Mouse (Mus musculus): ENCODE data around the gene Zfp423. TPM values are rescaled to one million over a fixed set of nuclear protein-coding genes. Genes with fewer than 3 reads are reported as not detected.

Zfp423 gene
- polyA plus RNA-seq, 1 experiment from 2014 or later, result 25.2 TPM

GRCm38 (mm10) chr8:87655946-87656345 is 303.4 kb downstream of the Zfp423 start:
- Histone ChIP-seq H3K4me3 (peak overlapping the region; percentile 53; the same call in 1 of the 2 replicates), H3K9me3 (no peaks in the 10 kb centered on the region), H3K36me3 (replicated peaks) (0 out of 2 replicates have a peak, but pooled peaks cover 2% of the 10 kb centered on the region), H3K27me3 (ENCODE audit: poor library complexity, severe bottlenecking) (peaks cover 31% of the 10 kb centered on the region), H3K4me1 (peaks cover 36% of the 10 kb centered on the region), H3K27ac (no peak overlapping the region)
- WGBS, result 83% methylated on average over 9 of the region's 9 CpGs
- no peak for DNase-seq (ENCODE audit: extremely low spot score, low spot score)

GRCm38 (mm10) chr8:87647781-87648180 is 311.6 kb downstream of the Zfp423 start:
- Histone ChIP-seq H3K27me3 (ENCODE audit: poor library complexity, severe bottlenecking) (peaks cover 7% of the 10 kb centered on the region; the same call in 1 of the 2 replicates), H3K9me3 (no peaks in the 10 kb centered on the region), H3K36me3 (replicated peaks) (no peaks in the 10 kb centered on the region), H3K4me3 (no peak overlapping the region), H3K27ac (0 out of 2 replicates have a peak overlapping the region, but pooled peaks have one; percentile 11), H3K4me1 (peaks cover 24% of the 10 kb centered on the region; the same call in 1 of the 2 replicates)
- DNase-seq (ENCODE audit: extremely low spot score, low spot score), result no peak
- 75% methylated on average over 9 of the region's 9 CpGs for WGBS

GRCm38 (mm10) chr8:87645829-87646483 is 313.4 kb downstream of the Zfp423 start:
- no peak overlapping the region for H3K4me3 ChIP-seq
- WGBS, result 84% methylated on average over 5 of the region's 5 CpGs
- no peaks in the 10 kb centered on the region for H3K9me3 ChIP-seq
- H3K27me3 ChIP-seq (ENCODE audit: poor library complexity, severe bottlenecking), result peaks cover 7% of the 10 kb centered on the region; the same call in 1 of the 2 replicates
- peaks cover 32% of the 10 kb centered on the region; the same call in 1 of the 2 replicates for H3K4me1 ChIP-seq
- no peak for DNase-seq (ENCODE audit: extremely low spot score, low spot score)
- H3K27ac ChIP-seq, result 0 out of 2 replicates have a peak overlapping the region, but pooled peaks have one; percentile 31
- H3K36me3 ChIP-seq (replicated peaks), result no peaks in the 10 kb centered on the region

- no peak overlapping the region for H3K27ac ChIP-seq
- 55% methylated on average over 6 of the region's 6 CpGs for WGBS
These were observed 314.0 kb downstream of the Zfp423 start for GRCm38 (mm10) chr8:87645371-87645770.

GRCm38 (mm10) chr8:87640930-87641329 is 318.5 kb downstream of the Zfp423 start:
- Histone ChIP-seq H3K4me3 (no peak overlapping the region), H3K9me3 (no peaks in the 10 kb centered on the region), H3K27me3 (ENCODE audit: poor library complexity, severe bottlenecking) (0 out of 2 replicates have a peak, but pooled peaks cover 5% of the 10 kb centered on the region), H3K36me3 (replicated peaks) (no peaks in the 10 kb centered on the region), H3K27ac (no peak overlapping the region), H3K4me1 (peaks cover 24% of the 10 kb centered on the region; the same call in 1 of the 2 replicates)
- peak; percentile 47 for DNase-seq (ENCODE audit: extremely low spot score, low spot score)
- 40% methylated on average over 3 of the region's 3 CpGs for WGBS

More at GRCm38 (mm10) chr8:87645371-87645770, 314.0 kb downstream of the Zfp423 start:
- H3K36me3 ChIP-seq (replicated peaks), result no peaks in the 10 kb centered on the region
- H3K9me3 ChIP-seq, result no peaks in the 10 kb centered on the region
- DNase-seq (ENCODE audit: extremely low spot score, low spot score), result no peak
- no peak overlapping the region for H3K4me3 ChIP-seq
- H3K27me3 ChIP-seq (ENCODE audit: poor library complexity, severe bottlenecking), result peaks cover 7% of the 10 kb centered on the region; the same call in 1 of the 2 replicates
- H3K4me1 ChIP-seq, result peaks cover 33% of the 10 kb centered on the region; the same call in 1 of the 2 replicates

- Histone ChIP-seq H3K27ac (no peak overlapping the region), H3K4me1 (peaks cover 3% of the 10 kb centered on the region; the same call in 1 of the 2 replicates), H3K4me3 (no peak overlapping the region), H3K27me3 (ENCODE audit: poor library complexity, severe bottlenecking) (0 out of 2 replicates have a peak, but pooled peaks cover 8% of the 10 kb centered on the region), H3K9me3 (no peaks in the 10 kb centered on the region), H3K36me3 (replicated peaks) (no peaks in the 10 kb centered on the region)
- 92% methylated on average over 11 of the region's 11 CpGs for WGBS
- no peak for DNase-seq (ENCODE audit: extremely low spot score, low spot score)
These were observed 323.1 kb downstream of the Zfp423 start for GRCm38 (mm10) chr8:87636226-87636742.

- H3K27me3 ChIP-seq (ENCODE audit: poor library complexity, severe bottlenecking), result peaks cover 9% of the 10 kb centered on the region; the same call in 1 of the 2 replicates
- WGBS, result 96% methylated on average over 7 of the region's 7 CpGs
- DNase-seq (ENCODE audit: extremely low spot score, low spot score), result no peak
- no peaks in the 10 kb centered on the region for H3K9me3 ChIP-seq
- H3K36me3 ChIP-seq (replicated peaks), result no peaks in the 10 kb centered on the region
- no peak overlapping the region for H3K27ac ChIP-seq
- H3K4me1 ChIP-seq, result peaks cover 21% of the 10 kb centered on the region
- no peak overlapping the region for H3K4me3 ChIP-seq
These were observed 327.6 kb downstream of the Zfp423 start for GRCm38 (mm10) chr8:87631776-87632175.

- no peak for DNase-seq (ENCODE audit: extremely low spot score, low spot score)
- Histone ChIP-seq H3K4me3 (no peak overlapping the region), H3K4me1 (peaks cover 21% of the 10 kb centered on the region), H3K27ac (no peak overlapping the region), H3K9me3 (no peaks in the 10 kb centered on the region), H3K36me3 (replicated peaks) (no peaks in the 10 kb centered on the region), H3K27me3 (ENCODE audit: poor library complexity, severe bottlenecking) (peaks cover 9% of the 10 kb centered on the region; the same call in 1 of the 2 replicates)
- 39% methylated on average over 6 of the region's 6 CpGs for WGBS
These were observed 329.7 kb downstream of the Zfp423 start for GRCm38 (mm10) chr8:87629656-87630055.

- H3K4me1 ChIP-seq, result peaks cover 4% of the 10 kb centered on the region; the same call in 1 of the 2 replicates
- 94% methylated on average over 12 of the region's 12 CpGs for WGBS
These were observed 338.2 kb downstream of the Zfp423 start for GRCm38 (mm10) chr8:87621181-87621580.

GRCm38 (mm10) chr8:87620225-87620624 is 339.2 kb downstream of the Zfp423 start:
- no peaks in the 10 kb centered on the region for H3K9me3 ChIP-seq
- H3K27ac ChIP-seq, result no peak overlapping the region
- 81% methylated on average over 6 of the region's 6 CpGs for WGBS
- H3K36me3 ChIP-seq (replicated peaks), result no peaks in the 10 kb centered on the region
- DNase-seq (ENCODE audit: extremely low spot score, low spot score), result no peak
- H3K4me1 ChIP-seq, result peaks cover 7% of the 10 kb centered on the region
- H3K4me3 ChIP-seq, result no peak overlapping the region
- H3K27me3 ChIP-seq (ENCODE audit: poor library complexity, severe bottlenecking), result peaks cover 11% of the 10 kb centered on the region; the same call in 1 of the 2 replicates

More at GRCm38 (mm10) chr8:87621181-87621580, 338.2 kb downstream of the Zfp423 start:
- no peaks in the 10 kb centered on the region for H3K9me3 ChIP-seq
- H3K36me3 ChIP-seq (replicated peaks), result no peaks in the 10 kb centered on the region
- H3K4me3 ChIP-seq, result no peak overlapping the region
- DNase-seq (ENCODE audit: extremely low spot score, low spot score), result no peak
- H3K27me3 ChIP-seq (ENCODE audit: poor library complexity, severe bottlenecking), result peaks cover 2% of the 10 kb centered on the region; the same call in 1 of the 2 replicates
- no peak overlapping the region for H3K27ac ChIP-seq

GRCm38 (mm10) chr8:87619529-87619928 is 339.9 kb downstream of the Zfp423 start:
- no peak for DNase-seq (ENCODE audit: extremely low spot score, low spot score)
- no peaks in the 10 kb centered on the region for H3K36me3 ChIP-seq (replicated peaks)
- 84% methylated on average over 2 of the region's 2 CpGs for WGBS
- peaks cover 9% of the 10 kb centered on the region for H3K4me1 ChIP-seq
- H3K27me3 ChIP-seq (ENCODE audit: poor library complexity, severe bottlenecking), result peaks cover 18% of the 10 kb centered on the region; the same call in 1 of the 2 replicates
- H3K4me3 ChIP-seq, result no peak overlapping the region
- no peak overlapping the region for H3K27ac ChIP-seq
- no peaks in the 10 kb centered on the region for H3K9me3 ChIP-seq

GRCm38 (mm10) chr8:87619118-87619517 is 340.3 kb downstream of the Zfp423 start:
- Histone ChIP-seq H3K4me1 (peaks cover 9% of the 10 kb centered on the region), H3K27ac (no peak overlapping the region), H3K27me3 (ENCODE audit: poor library complexity, severe bottlenecking) (peaks cover 19% of the 10 kb centered on the region; the same call in 1 of the 2 replicates), H3K9me3 (no peaks in the 10 kb centered on the region), H3K4me3 (no peak overlapping the region), H3K36me3 (replicated peaks) (no peaks in the 10 kb centered on the region)
- DNase-seq (ENCODE audit: extremely low spot score, low spot score), result no peak
- 65% methylated on average over 7 of the region's 7 CpGs for WGBS

- WGBS, result 96% methylated on average over 1 of the region's 1 CpGs
- no peak overlapping the region for H3K27ac ChIP-seq
- peaks cover 24% of the 10 kb centered on the region; the same call in 1 of the 2 replicates for H3K27me3 ChIP-seq (ENCODE audit: poor library complexity, severe bottlenecking)
These were observed 345.7 kb downstream of the Zfp423 start for GRCm38 (mm10) chr8:87613701-87614100.

More at GRCm38 (mm10) chr8:87613701-87614100, 345.7 kb downstream of the Zfp423 start:
- no peak for DNase-seq (ENCODE audit: extremely low spot score, low spot score)
- no peak overlapping the region for H3K4me3 ChIP-seq
- H3K36me3 ChIP-seq (replicated peaks), result no peaks in the 10 kb centered on the region
- peaks cover 9% of the 10 kb centered on the region for H3K4me1 ChIP-seq
- H3K9me3 ChIP-seq, result no peaks in the 10 kb centered on the region

Data from forebrain, embryonic 10.5 days (tissue).